Mouse (Mus musculus): ENCODE measurements around the gene Emilin1. TPM values are rescaled to one million over a fixed set of nuclear protein-coding genes. Genes with fewer than 3 reads are reported as not detected.
A peak's percentile ranks its signal among the peaks of the same experiment; 100 is the strongest.

Emilin1 gene
- polyA plus RNA-seq, 1 experiment from 2014 or later = 3.5 TPM

- peak; percentile 69; the same call in 1 of the 2 replicates for ATAC-seq (ENCODE audit: low read depth)
- no peaks in the 10 kb centered on the region; the same call in 1 of the 2 replicates for H3K36me3 ChIP-seq (ENCODE audit: control insufficient read depth, insufficient read depth, low read length)
- no peaks in the 10 kb centered on the region for H3K27me3 ChIP-seq (ENCODE audit: control insufficient read depth, insufficient read depth, low read length)
- WGBS = 44% methylated on average over 7 of the region's 7 CpGs
- peak overlapping the region; percentile 3; the same call in 1 of the 2 replicates for H3K4me2 ChIP-seq (ENCODE audit: low read depth, low read length)
- no peak overlapping the region for H3K27ac ChIP-seq (ENCODE audit: low read depth, low read length)
- no peak overlapping the region for H3K9ac ChIP-seq (replicated peaks; ENCODE audit: low read depth, low read length)
- H3K4me1 ChIP-seq (ENCODE audit: control insufficient read depth, insufficient read depth, low read length) = no peaks in the 10 kb centered on the region
- H3K4me3 ChIP-seq (ENCODE audit: low read depth, low read length) = no peak overlapping the region
- H3K9me3 ChIP-seq (ENCODE audit: control insufficient read depth, low read length) = no peaks in the 10 kb centered on the region
Measured at GRCm38 (mm10) chr5:30927945-30928529, 14.8 kb downstream of the Emilin1 start.

- 46% methylated on average over 4 of the region's 4 CpGs for WGBS
- H3K4me3 ChIP-seq (ENCODE audit: low read depth, low read length) = no peak overlapping the region
- H3K36me3 ChIP-seq (ENCODE audit: control insufficient read depth, insufficient read depth, low read length) = no peaks in the 10 kb centered on the region; the same call in 1 of the 2 replicates
- H3K27ac ChIP-seq (ENCODE audit: low read depth, low read length) = no peak overlapping the region
- no peak overlapping the region for H3K4me2 ChIP-seq (ENCODE audit: low read depth, low read length)
- ATAC-seq (ENCODE audit: low read depth) = no peak
- H3K27me3 ChIP-seq (ENCODE audit: control insufficient read depth, insufficient read depth, low read length) = no peaks in the 10 kb centered on the region
- H3K9ac ChIP-seq (replicated peaks; ENCODE audit: low read depth, low read length) = no peak overlapping the region
- H3K4me1 ChIP-seq (ENCODE audit: control insufficient read depth, insufficient read depth, low read length) = no peaks in the 10 kb centered on the region
- no peaks in the 10 kb centered on the region for H3K9me3 ChIP-seq (ENCODE audit: control insufficient read depth, low read length)
Measured at GRCm38 (mm10) chr5:30930121-30930520, 16.9 kb downstream of the Emilin1 start.

- H3K4me3 ChIP-seq (ENCODE audit: low read depth, low read length) = no peak overlapping the region
- H3K9ac ChIP-seq (replicated peaks; ENCODE audit: low read depth, low read length) = no peak overlapping the region
- no peak overlapping the region for H3K27ac ChIP-seq (ENCODE audit: low read depth, low read length)
- H3K4me1 ChIP-seq (ENCODE audit: control insufficient read depth, insufficient read depth, low read length) = no peaks in the 10 kb centered on the region
- WGBS = 78% methylated on average over 6 of the region's 6 CpGs
- no peaks in the 10 kb centered on the region; the same call in 1 of the 2 replicates for H3K36me3 ChIP-seq (ENCODE audit: control insufficient read depth, insufficient read depth, low read length)
- H3K4me2 ChIP-seq (ENCODE audit: low read depth, low read length) = no peak overlapping the region
- H3K9me3 ChIP-seq (ENCODE audit: control insufficient read depth, low read length) = no peaks in the 10 kb centered on the region
- ATAC-seq (ENCODE audit: low read depth) = no peak
- no peaks in the 10 kb centered on the region for H3K27me3 ChIP-seq (ENCODE audit: control insufficient read depth, insufficient read depth, low read length)
Measured at GRCm38 (mm10) chr5:30930846-30931245, 17.6 kb downstream of the Emilin1 start.

- no peak overlapping the region for H3K9ac ChIP-seq (replicated peaks; ENCODE audit: low read depth, low read length)
- ATAC-seq (ENCODE audit: low read depth) = no peak
- no peak overlapping the region for H3K27ac ChIP-seq (ENCODE audit: low read depth, low read length)
- H3K9me3 ChIP-seq (ENCODE audit: control insufficient read depth, low read length) = no peaks in the 10 kb centered on the region
- 84% methylated on average over 4 of the region's 4 CpGs for WGBS
- H3K4me1 ChIP-seq (ENCODE audit: control insufficient read depth, insufficient read depth, low read length) = no peaks in the 10 kb centered on the region
- H3K4me2 ChIP-seq (ENCODE audit: low read depth, low read length) = no peak overlapping the region
- no peaks in the 10 kb centered on the region; the same call in 1 of the 2 replicates for H3K36me3 ChIP-seq (ENCODE audit: control insufficient read depth, insufficient read depth, low read length)
- H3K27me3 ChIP-seq (ENCODE audit: control insufficient read depth, insufficient read depth, low read length) = no peaks in the 10 kb centered on the region
- H3K4me3 ChIP-seq (ENCODE audit: low read depth, low read length) = no peak overlapping the region
Measured at GRCm38 (mm10) chr5:30931378-30931777, 18.2 kb downstream of the Emilin1 start.

GRCm38 (mm10) chr5:30933705-30934104 lies 20.5 kb downstream of the Emilin1 start:
- WGBS = 71% methylated on average over 5 of the region's 5 CpGs
- Histone ChIP-seq H3K9ac (replicated peaks; ENCODE audit: low read depth, low read length) (no peak overlapping the region), H3K4me1 (ENCODE audit: control insufficient read depth, insufficient read depth, low read length) (no peaks in the 10 kb centered on the region), H3K4me2 (ENCODE audit: low read depth, low read length) (no peak overlapping the region), H3K36me3 (ENCODE audit: control insufficient read depth, insufficient read depth, low read length) (no peaks in the 10 kb centered on the region; the same call in 1 of the 2 replicates), H3K9me3 (ENCODE audit: control insufficient read depth, low read length) (no peaks in the 10 kb centered on the region), H3K27ac (ENCODE audit: low read depth, low read length) (no peak overlapping the region), H3K27me3 (ENCODE audit: control insufficient read depth, insufficient read depth, low read length) (no peaks in the 10 kb centered on the region), H3K4me3 (ENCODE audit: low read depth, low read length) (no peak overlapping the region)
- no peak for ATAC-seq (ENCODE audit: low read depth)

- H3K9me3 ChIP-seq (ENCODE audit: control insufficient read depth, low read length) = no peaks in the 10 kb centered on the region
- H3K4me3 ChIP-seq (ENCODE audit: low read depth, low read length) = no peak overlapping the region
- no peaks in the 10 kb centered on the region for H3K4me1 ChIP-seq (ENCODE audit: control insufficient read depth, insufficient read depth, low read length)
- no peak overlapping the region for H3K4me2 ChIP-seq (ENCODE audit: low read depth, low read length)
- H3K36me3 ChIP-seq (ENCODE audit: control insufficient read depth, insufficient read depth, low read length) = no peaks in the 10 kb centered on the region; the same call in 1 of the 2 replicates
- H3K9ac ChIP-seq (replicated peaks; ENCODE audit: low read depth, low read length) = no peak overlapping the region
- no peak overlapping the region for H3K27ac ChIP-seq (ENCODE audit: low read depth, low read length)
- 93% methylated on average over 5 of the region's 5 CpGs for WGBS
- ATAC-seq (ENCODE audit: low read depth) = no peak
- no peaks in the 10 kb centered on the region for H3K27me3 ChIP-seq (ENCODE audit: control insufficient read depth, insufficient read depth, low read length)
Measured at GRCm38 (mm10) chr5:30934725-30935461, 21.7 kb downstream of the Emilin1 start.

- Histone ChIP-seq H3K36me3 (ENCODE audit: control insufficient read depth, insufficient read depth, low read length) (no peaks in the 10 kb centered on the region), H3K4me2 (ENCODE audit: low read depth, low read length) (no peak overlapping the region), H3K4me3 (ENCODE audit: low read depth, low read length) (no peak overlapping the region), H3K9ac (replicated peaks; ENCODE audit: low read depth, low read length) (no peak overlapping the region), H3K4me1 (ENCODE audit: control insufficient read depth, insufficient read depth, low read length) (0 out of 2 replicates have a peak, but pooled peaks cover 3% of the 10 kb centered on the region), H3K27ac (ENCODE audit: low read depth, low read length) (no peak overlapping the region), H3K9me3 (ENCODE audit: control insufficient read depth, low read length) (no peaks in the 10 kb centered on the region), H3K27me3 (ENCODE audit: control insufficient read depth, insufficient read depth, low read length) (no peaks in the 10 kb centered on the region)
- 96% methylated on average over 2 of the region's 2 CpGs for WGBS
- ATAC-seq (ENCODE audit: low read depth) = no peak
Measured at GRCm38 (mm10) chr5:30943004-30943403, 29.8 kb downstream of the Emilin1 start.

GRCm38 (mm10) chr5:30944344-30944743 lies 31.1 kb downstream of the Emilin1 start:
- Histone ChIP-seq H3K4me2 (ENCODE audit: low read depth, low read length) (peak overlapping the region; percentile 85), H3K9ac (replicated peaks; ENCODE audit: low read depth, low read length) (no peak overlapping the region), H3K9me3 (ENCODE audit: control insufficient read depth, low read length) (no peaks in the 10 kb centered on the region), H3K4me3 (ENCODE audit: low read depth, low read length) (peak overlapping the region; percentile 48; the same call in 1 of the 2 replicates), H3K36me3 (ENCODE audit: control insufficient read depth, insufficient read depth, low read length) (no peaks in the 10 kb centered on the region), H3K27ac (ENCODE audit: low read depth, low read length) (no peak overlapping the region), H3K27me3 (ENCODE audit: control insufficient read depth, insufficient read depth, low read length) (no peaks in the 10 kb centered on the region), H3K4me1 (ENCODE audit: control insufficient read depth, insufficient read depth, low read length) (0 out of 2 replicates have a peak, but pooled peaks cover 3% of the 10 kb centered on the region)
- WGBS = 89% methylated on average over 6 of the region's 6 CpGs
- ATAC-seq (ENCODE audit: low read depth) = no peak
